In genomic region chr3:152152483-152152804, GRCm38 (mm10) we compare ENCODE assay signal across 9 mouse cellular contexts. TPM values are rescaled to one million over a fixed set of nuclear protein-coding genes. Genes with fewer than 3 reads are reported as not detected.
DNase-seq lines count a peak whose midpoint lies in the region; ATAC-seq and TF ChIP-seq lines count a peak whose summit lies in the region.
"Had no signal": no experiment of that assay in that cellular context is flagged by ENCODE, and none has a peak within 500 bp of the region (broad histone marks: within the 10 kb centered on the region; RNA-seq: fewer than 3 reads in every experiment).

No protein-coding gene starts in this region.

- H3K4me2 ChIP-seq in heart, embryonic 15.5 days: peak overlapping the region; percentile 51
- H3K4me2 ChIP-seq in intestine, embryonic 15.5 days (replicated peaks): peak overlapping the region; percentile 51

- peaks cover 27% of the 10 kb centered on the region for H3K4me1 ChIP-seq in heart, embryonic 15.5 days (replicated peaks)
- H3K4me1 ChIP-seq in bone marrow, adult 2 months (ENCODE audit: control insufficient read depth, insufficient read depth, low read length): no peaks in the 10 kb centered on the region; the same call in none of the 2 replicates
- peaks cover 30% of the 10 kb centered on the region for H3K4me1 ChIP-seq in intestine, embryonic 15.5 days (replicated peaks)

- TF ChIP-seq CTCF in bone marrow, adult 2 months (IDR thresholded peaks at IDR 0.05; ENCODE audit: control insufficient read depth, insufficient read depth, low read length): no peak

- no peak for DNase-seq in heart, postnatal 4 days
- DNase-seq in left cerebral cortex, adult 11 months (ENCODE audit: low spot score): no peak
- no peak for DNase-seq in gastrocnemius, postnatal 4 days (ENCODE audit: low spot score in 2 of 2)
- DNase-seq: forebrain, postnatal 0 days; lung, postnatal 10 days had no signal

- no peak overlapping the region for H3K9ac ChIP-seq in heart, embryonic 15.5 days
- H3K9ac ChIP-seq in intestine, embryonic 15.5 days: no peak overlapping the region
- H3K9ac ChIP-seq: forebrain, postnatal 0 days had no signal

- H3K4me3 ChIP-seq in heart, embryonic 15.5 days: no peak overlapping the region
- no peak overlapping the region for H3K4me3 ChIP-seq in bone marrow, adult 2 months (replicated peaks; ENCODE audit: control insufficient read depth, low read depth, low read length)
- H3K4me3 ChIP-seq in intestine, embryonic 15.5 days (replicated peaks): no peak overlapping the region

- TF ChIP-seq POLR2A in bone marrow, adult 2 months (IDR thresholded peaks at IDR 0.05; ENCODE audit: borderline replicate concordance, control insufficient read depth, low read depth, low read length): no peak

- H3K36me3 ChIP-seq in heart, embryonic 15.5 days: no peaks in the 10 kb centered on the region
- no peaks in the 10 kb centered on the region for H3K36me3 ChIP-seq in intestine, embryonic 15.5 days

- no peaks in the 10 kb centered on the region for H3K27me3 ChIP-seq in heart, embryonic 15.5 days
- no peaks in the 10 kb centered on the region for H3K27me3 ChIP-seq in intestine, embryonic 15.5 days (replicated peaks)

- 88% methylated on average over 1 of the region's 1 CpGs for WGBS in heart, embryonic 15.5 days
- WGBS in bone marrow, adult 2 months: 48% methylated on average over 1 of the region's 1 CpGs
- 86% methylated on average over 1 of the region's 1 CpGs for WGBS in intestine, embryonic 15.5 days

- no peaks in the 10 kb centered on the region for H3K9me3 ChIP-seq in heart, embryonic 15.5 days (replicated peaks)
- no peaks in the 10 kb centered on the region for H3K9me3 ChIP-seq in intestine, embryonic 15.5 days

- H3K27ac ChIP-seq in heart, embryonic 15.5 days: no peak overlapping the region
- peak overlapping the region; percentile 70 for H3K27ac ChIP-seq in bone marrow, adult 2 months (ENCODE audit: control insufficient read depth, insufficient read depth, low read depth, low read length, poor library complexity)
- H3K27ac ChIP-seq in intestine, embryonic 15.5 days: peak overlapping the region; percentile 44; the same call in 1 of the 2 replicates

- ATAC-seq in heart, embryonic 15.5 days (replicated peaks; ENCODE audit: insufficient number of reproducible peaks, insufficient read depth, low FRiP score, low read depth): no peak
- ATAC-seq in intestine, embryonic 15.5 days: peak; percentile 37
- peak; percentile 92 for ATAC-seq in megakaryocyte-erythroid progenitor cell, adult 5-6 weeks (replicated peaks; ENCODE audit: low FRiP score, low TSS enrichment, poor library complexity, severe bottlenecking)

RNA-seq across cellular contexts. Expression of gene Gipc2, which starts 13.6 kb away (rescaled TPM):
- polyA plus RNA-seq in heart, embryonic 15.5 days (2015; fragmentation: Nextera tagmentation; extraction: Ambion mirVana): 4.6 and 5.0 TPM in 2 replicates
- 1 to 10 TPM; 3.5 to 4.6 TPM for total RNA-seq in heart, postnatal 4 days (2021)
- 4.1 TPM in 1 of 2 replicates, not detected in the other for polyA plus RNA-seq in bone marrow, adult 2 months (2011; ENCODE audit: insufficient read depth, insufficient read length, low replicate concordance, missing spikeins)
- polyA plus RNA-seq in intestine, embryonic 15.5 days (2015; fragmentation: Nextera tagmentation; extraction: Ambion mirVana): 171 and 172 TPM in 2 replicates
- not detected in 2 replicates for total RNA-seq in megakaryocyte-erythroid progenitor cell, adult 5-6 weeks (2014; fragmentation: Nextera tagmentation)
- total RNA-seq in megakaryocyte-erythroid progenitor cell, adult 5-6 weeks (2017): not detected in 2 replicates
- total RNA-seq in gastrocnemius, postnatal 4 days (2021): 1 to 10 TPM in 1 of 2 experiments, under 1 TPM in 1; 0.86 to 1.4 TPM

RNA-seq across cellular contexts. Expression of gene Dnajb4, which starts 57.7 kb away (rescaled TPM):
- 44.4 and 50.3 TPM in 2 replicates for polyA plus RNA-seq in heart, embryonic 15.5 days (2015; fragmentation: Nextera tagmentation; extraction: Ambion mirVana)
- total RNA-seq in heart, postnatal 4 days (2021): 10 to 100 TPM; 58.3 to 62.3 TPM
- polyA plus RNA-seq in bone marrow, adult 2 months (2011; ENCODE audit: insufficient read depth, insufficient read length, low replicate concordance, missing spikeins): 25.3 and 37.8 TPM in 2 replicates
- 23.1 and 25.5 TPM in 2 replicates for polyA plus RNA-seq in intestine, embryonic 15.5 days (2015; fragmentation: Nextera tagmentation; extraction: Ambion mirVana)
- total RNA-seq in megakaryocyte-erythroid progenitor cell, adult 5-6 weeks (2014; fragmentation: Nextera tagmentation): 29.5 and 34.9 TPM in 2 replicates
- total RNA-seq in megakaryocyte-erythroid progenitor cell, adult 5-6 weeks (2017): 74.0 and 111 TPM in 2 replicates
- 10 to 100 TPM; 65.3 to 87.7 TPM for total RNA-seq in gastrocnemius, postnatal 4 days (2021)

RNA-seq across cellular contexts. Expression of gene Fubp1, which starts 57.8 kb away (rescaled TPM):
- 106 and 115 TPM in 2 replicates for polyA plus RNA-seq in heart, embryonic 15.5 days (2015; fragmentation: Nextera tagmentation; extraction: Ambion mirVana)
- total RNA-seq in heart, postnatal 4 days (2021): 100 to 1,000 TPM in 1 of 2 experiments, 10 to 100 TPM in 1; 99.9 to 108 TPM
- 47.1 and 78.2 TPM in 2 replicates for polyA plus RNA-seq in bone marrow, adult 2 months (2011; ENCODE audit: insufficient read depth, insufficient read length, low replicate concordance, missing spikeins)
- polyA plus RNA-seq in intestine, embryonic 15.5 days (2015; fragmentation: Nextera tagmentation; extraction: Ambion mirVana): 177 and 205 TPM in 2 replicates
- total RNA-seq in megakaryocyte-erythroid progenitor cell, adult 5-6 weeks (2014; fragmentation: Nextera tagmentation): 197 and 235 TPM in 2 replicates
- 282 and 332 TPM in 2 replicates for total RNA-seq in megakaryocyte-erythroid progenitor cell, adult 5-6 weeks (2017)
- total RNA-seq in gastrocnemius, postnatal 4 days (2021): 100 to 1,000 TPM; 105 to 116 TPM
